Mouse (Mus musculus) MEL-GATA-1-ER (cell line): ENCODE results near the gene Mink1.
"Not testable (repeated sequence)": the region's sequence is repeated elsewhere in the genome, so short reads cannot be mapped to it uniquely, and the experiment has no call there.

Experiments
- DNase-seq: peaks from one replicate; pipeline ENCODE4 v3.0.0-alpha.2; 2012; ENCODE audit warnings: low read depth; ENCODE audit errors: extremely low read depth

The Mink1 gene

GRCm38 (mm10) chr11:70562287-70562994 lies at the start of gene Mink1:
Gene Mink1 (plus strand): TSS chr11:70562881.
- peak; percentile 49 for DNase-seq

GRCm38 (mm10) chr11:70513520-70513919 lies 49.2 kb upstream of the Mink1 start:
- no peak for DNase-seq

GRCm38 (mm10) chr11:70514288-70514687 lies 48.4 kb upstream of the Mink1 start, which contains the start of gene Vmo1:
Gene Vmo1 (minus strand): TSS chr11:70514616.
- no peak for DNase-seq

- DNase-seq = peak; percentile 46
Observed at GRCm38 (mm10) chr11:70516352-70516751, 46.3 kb upstream of the Mink1 start.

GRCm38 (mm10) chr11:70518436-70518835 lies 44.2 kb upstream of the Mink1 start:
- no peak for DNase-seq

- no peak for DNase-seq
Observed at GRCm38 (mm10) chr11:70518923-70519322, 43.8 kb upstream of the Mink1 start, which contains the start of gene Gltpd2. Gene Gltpd2 (plus strand): TSS chr11:70519196.

- no peak for DNase-seq
Observed at GRCm38 (mm10) chr11:70520178-70520769, 42.4 kb upstream of the Mink1 start.

GRCm38 (mm10) chr11:70523306-70523989 lies 39.2 kb upstream of the Mink1 start:
- not testable (repeated sequence) for DNase-seq

- no peak for DNase-seq
Observed at GRCm38 (mm10) chr11:70524782-70525181, 37.9 kb upstream of the Mink1 start.

GRCm38 (mm10) chr11:70525184-70525678 lies 37.5 kb upstream of the Mink1 start, which contains the start of gene Psmb6:
Gene Psmb6 (plus strand): TSS chr11:70525367.
- peak; percentile 98 for DNase-seq

GRCm38 (mm10) chr11:70525726-70526125 lies 37.0 kb upstream of the Mink1 start:
- DNase-seq = no peak

GRCm38 (mm10) chr11:70526211-70526610 lies 36.5 kb upstream of the Mink1 start:
- DNase-seq = no peak

- DNase-seq = no peak
Observed at GRCm38 (mm10) chr11:70528610-70529009, 34.1 kb upstream of the Mink1 start.

- DNase-seq = not testable (repeated sequence)
Observed at GRCm38 (mm10) chr11:70531065-70531464, 31.6 kb upstream of the Mink1 start.

GRCm38 (mm10) chr11:70532839-70533238 lies 29.8 kb upstream of the Mink1 start, which contains the start of gene Gm40193:
Gene Gm40193 (minus strand): TSS chr11:70532939.
- no peak for DNase-seq

- no peak for DNase-seq
Observed at GRCm38 (mm10) chr11:70539423-70539822, 23.3 kb upstream of the Mink1 start.

GRCm38 (mm10) chr11:70539877-70540587 lies 22.6 kb upstream of the Mink1 start, which contains the start of gene Pld2:
Gene Pld2 (plus strand): TSS chr11:70540064.
- peak; percentile 49 for DNase-seq

GRCm38 (mm10) chr11:70540928-70541327 lies 21.8 kb upstream of the Mink1 start:
- no peak for DNase-seq

- no peak for DNase-seq
Observed at GRCm38 (mm10) chr11:70541415-70541814, 21.3 kb upstream of the Mink1 start.

GRCm38 (mm10) chr11:70544496-70544895 lies 18.2 kb upstream of the Mink1 start:
- no peak for DNase-seq

- DNase-seq = peak; percentile 58
Observed at GRCm38 (mm10) chr11:70551526-70551925, 11.2 kb upstream of the Mink1 start.
